Mouse (Mus musculus): ENCODE data around the gene Rpp21. TPM values are rescaled to one million over a fixed set of nuclear protein-coding genes. Genes with fewer than 3 reads are reported as not detected.
A peak's percentile ranks its signal among the peaks of the same experiment; 100 is the strongest.

The Rpp21 gene
- polyA plus RNA-seq, 1 experiment, result 81.8 TPM

- H3K27me3 ChIP-seq (replicated peaks), result peaks cover 72% of the 10 kb centered on the region
- no peak for TF ChIP-seq GATA1 (IDR thresholded peaks at IDR 0.05; ENCODE audit: borderline replicate concordance, low read length)
- TF ChIP-seq FLI1 (IDR thresholded peaks at IDR 0.05; ENCODE audit: low read length), result no peak
- H3K9me3 ChIP-seq, result no peaks in the 10 kb centered on the region
- H3K4me3 ChIP-seq (replicated peaks), result no peak overlapping the region
- no peaks in the 10 kb centered on the region for H3K36me3 ChIP-seq (replicated peaks; ENCODE audit: low read length)
- H3K4me1 ChIP-seq, result peaks cover 9% of the 10 kb centered on the region
Measured at GRCm38 (mm10) chr17:36206846-36207245, 51.0 kb downstream of the Rpp21 start.

- H3K36me3 ChIP-seq (replicated peaks; ENCODE audit: low read length), result no peaks in the 10 kb centered on the region
- TF ChIP-seq GATA1 (IDR thresholded peaks at IDR 0.05; ENCODE audit: borderline replicate concordance, low read length), result no peak
- no peak for TF ChIP-seq FLI1 (IDR thresholded peaks at IDR 0.05; ENCODE audit: low read length)
- peak overlapping the region; percentile 93 for H3K4me3 ChIP-seq (replicated peaks)
- H3K27me3 ChIP-seq (replicated peaks), result peaks cover 67% of the 10 kb centered on the region
- H3K9me3 ChIP-seq, result no peaks in the 10 kb centered on the region
- H3K4me1 ChIP-seq, result peaks cover 9% of the 10 kb centered on the region
Measured at GRCm38 (mm10) chr17:36205862-36206261, 52.0 kb downstream of the Rpp21 start.

Other genes starting within 250 kb of the Rpp21 start
- 3.9 TPM in 1 of 2 replicates, not detected in the other for gene H2-T24, start 237.5 kb downstream of the Rpp21 start, polyA plus RNA-seq (2012; ENCODE audit: insufficient read depth, low replicate concordance)
- gene H2-T23, start 225.2 kb downstream of the Rpp21 start, polyA plus RNA-seq (2012; ENCODE audit: insufficient read depth, low replicate concordance), result 13.8 and 44.0 TPM in 2 replicates
- 6.2 TPM in 1 of 2 replicates, not detected in the other for gene H2-T22, start 215.3 kb downstream of the Rpp21 start, polyA plus RNA-seq (2012; ENCODE audit: insufficient read depth, low replicate concordance)
- gene Gm6034, start 215.1 kb downstream of the Rpp21 start, polyA plus RNA-seq (2012; ENCODE audit: insufficient read depth, low replicate concordance), result 0.25 TPM in 1 of 2 replicates, not detected in the other
- gene Gm11127, start 199.7 kb downstream of the Rpp21 start, polyA plus RNA-seq (2012; ENCODE audit: insufficient read depth, low replicate concordance), result 20.5 TPM in 1 of 2 replicates, not detected in the other
- gene Gm19684, start 136.4 kb downstream of the Rpp21 start, polyA plus RNA-seq (2012; ENCODE audit: insufficient read depth, low replicate concordance), result 0.29 TPM in 1 of 2 replicates, not detected in the other
- gene Gm7030, start 128.6 kb downstream of the Rpp21 start, polyA plus RNA-seq (2012; ENCODE audit: insufficient read depth, low replicate concordance), result 0.46 TPM in 1 of 2 replicates, not detected in the other
- gene Gm8909, start 89.5 kb downstream of the Rpp21 start, polyA plus RNA-seq (2012; ENCODE audit: insufficient read depth, low replicate concordance), result not detected in 2 replicates
- not detected in 2 replicates for gene H2-T3, start 67.8 kb downstream of the Rpp21 start, polyA plus RNA-seq (2012; ENCODE audit: insufficient read depth, low replicate concordance)
- 2.5 TPM in 2 replicates for gene Trim39, start 14.2 kb upstream of the Rpp21 start, polyA plus RNA-seq (2012; ENCODE audit: insufficient read depth, low replicate concordance)
- gene H2-M10.2, start 28.4 kb upstream of the Rpp21 start, polyA plus RNA-seq (2012; ENCODE audit: insufficient read depth, low replicate concordance), result not detected in 2 replicates
- not detected in 2 replicates for gene H2-M10.1, start 68.1 kb upstream of the Rpp21 start, polyA plus RNA-seq (2012; ENCODE audit: insufficient read depth, low replicate concordance)
- gene H2-M10.3, start 110.3 kb upstream of the Rpp21 start, polyA plus RNA-seq (2012; ENCODE audit: insufficient read depth, low replicate concordance), result not detected in 2 replicates
- not detected in 2 replicates for gene H2-M10.4, start 204.3 kb upstream of the Rpp21 start, polyA plus RNA-seq (2012; ENCODE audit: insufficient read depth, low replicate concordance)